Mouse (Mus musculus): ENCODE measurements at regions not wholly inside any gene's neighbourhood (a gene's known extent, or its start where the extent isn't known, plus 50 kb on each side); places are given as distances from the start of the nearest gene placed in this dataset.

- Histone ChIP-seq H3K9me3 (ENCODE audit: low read depth, low read length) (no peaks in the 10 kb centered on the region), H3K27me3 (ENCODE audit: insufficient read depth, low read length) (no peaks in the 10 kb centered on the region), H3K4me1 (ENCODE audit: insufficient read depth) (no peaks in the 10 kb centered on the region), H3K9ac (no peak overlapping the region), H3K36me3 (ENCODE audit: insufficient read depth) (no peaks in the 10 kb centered on the region), H3K4me2 (no peak overlapping the region), H3K4me3 (ENCODE audit: low read depth, low read length) (no peak overlapping the region), H3K27ac (ENCODE audit: low read depth) (no peak overlapping the region)
- no peak for ATAC-seq (ENCODE audit: insufficient read depth)
- no peak for DNase-seq
- TF ChIP-seq CTCF (IDR thresholded peaks at IDR 0.05; ENCODE audit: low read depth) = no peak
- WGBS = 66% methylated on average over 2 of the region's 2 CpGs
Measured at GRCm38 (mm10) chr10:54448352-54449043, 372.1 kb upstream of the Man1a start.

- 19% methylated on average over 5 of the region's 5 CpGs for WGBS
- TF ChIP-seq CTCF (IDR thresholded peaks at IDR 0.05; ENCODE audit: low read depth) = no peak
Measured at GRCm38 (mm10) chr10:54403223-54403926, 327.0 kb upstream of the Man1a start.

GRCm38 (mm10) chr10:54383751-54384150 lies 307.3 kb upstream of the Man1a start:
- no peak for ATAC-seq (ENCODE audit: insufficient read depth)
- WGBS = 74% methylated on average over 2 of the region's 2 CpGs
- no peak for TF ChIP-seq CTCF (IDR thresholded peaks at IDR 0.05; ENCODE audit: low read depth)
- no peak overlapping the region for H3K4me2 ChIP-seq
- H3K4me1 ChIP-seq (ENCODE audit: insufficient read depth) = no peaks in the 10 kb centered on the region
- H3K9ac ChIP-seq = no peak overlapping the region
- no peaks in the 10 kb centered on the region for H3K36me3 ChIP-seq (ENCODE audit: insufficient read depth)
- DNase-seq = no peak
- H3K27ac ChIP-seq (ENCODE audit: low read depth) = no peak overlapping the region
- H3K9me3 ChIP-seq (ENCODE audit: low read depth, low read length) = no peaks in the 10 kb centered on the region
- H3K4me3 ChIP-seq (ENCODE audit: low read depth, low read length) = no peak overlapping the region
- H3K27me3 ChIP-seq (ENCODE audit: insufficient read depth, low read length) = no peaks in the 10 kb centered on the region

More at GRCm38 (mm10) chr10:54403223-54403926, 327.0 kb upstream of the Man1a start:
- H3K4me2 ChIP-seq = no peak overlapping the region
- no peaks in the 10 kb centered on the region for H3K4me1 ChIP-seq (ENCODE audit: insufficient read depth)
- H3K9ac ChIP-seq = no peak overlapping the region
- no peaks in the 10 kb centered on the region for H3K27me3 ChIP-seq (ENCODE audit: insufficient read depth, low read length)
- H3K9me3 ChIP-seq (ENCODE audit: low read depth, low read length) = no peaks in the 10 kb centered on the region
- no peaks in the 10 kb centered on the region for H3K36me3 ChIP-seq (ENCODE audit: insufficient read depth)
- H3K27ac ChIP-seq (ENCODE audit: low read depth) = no peak overlapping the region
- H3K4me3 ChIP-seq (ENCODE audit: low read depth, low read length) = no peak overlapping the region
- DNase-seq (peak; percentile 70), ATAC-seq (ENCODE audit: insufficient read depth) (peak; percentile 88)

- Histone ChIP-seq H3K4me3 (ENCODE audit: low read depth, low read length) (no peak overlapping the region), H3K4me2 (no peak overlapping the region), H3K9ac (no peak overlapping the region), H3K4me1 (ENCODE audit: insufficient read depth) (no peaks in the 10 kb centered on the region), H3K27me3 (ENCODE audit: insufficient read depth, low read length) (no peaks in the 10 kb centered on the region), H3K9me3 (ENCODE audit: low read depth, low read length) (no peaks in the 10 kb centered on the region), H3K36me3 (ENCODE audit: insufficient read depth) (no peaks in the 10 kb centered on the region), H3K27ac (ENCODE audit: low read depth) (no peak overlapping the region)
- DNase-seq (no peak), ATAC-seq (ENCODE audit: insufficient read depth) (no peak)
- TF ChIP-seq CTCF (IDR thresholded peaks at IDR 0.05; ENCODE audit: low read depth) = no peak
- 82% methylated on average over 2 of the region's 2 CpGs for WGBS
Measured at GRCm38 (mm10) chr10:54381530-54381929, 305.1 kb upstream of the Man1a start.

- Histone ChIP-seq H3K36me3 (ENCODE audit: insufficient read depth) (no peaks in the 10 kb centered on the region), H3K4me2 (no peak overlapping the region), H3K4me3 (ENCODE audit: low read depth, low read length) (no peak overlapping the region), H3K9me3 (ENCODE audit: low read depth, low read length) (no peaks in the 10 kb centered on the region), H3K27ac (ENCODE audit: low read depth) (no peak overlapping the region), H3K27me3 (ENCODE audit: insufficient read depth, low read length) (no peaks in the 10 kb centered on the region), H3K4me1 (ENCODE audit: insufficient read depth) (no peaks in the 10 kb centered on the region), H3K9ac (no peak overlapping the region)
- DNase-seq (no peak), ATAC-seq (ENCODE audit: insufficient read depth) (no peak)
- no peak for TF ChIP-seq CTCF (IDR thresholded peaks at IDR 0.05; ENCODE audit: low read depth)
- WGBS = 84% methylated on average over 3 of the region's 3 CpGs
Measured at GRCm38 (mm10) chr10:54369158-54369557, 292.7 kb upstream of the Man1a start.

GRCm38 (mm10) chr10:54365315-54365714 lies 288.9 kb upstream of the Man1a start:
- DNase-seq (peak; percentile 11), ATAC-seq (ENCODE audit: insufficient read depth) (no peak)
- TF ChIP-seq CTCF (IDR thresholded peaks at IDR 0.05; ENCODE audit: low read depth) = no peak
- WGBS = 52% methylated on average over 4 of the region's 4 CpGs
- Histone ChIP-seq H3K4me2 (no peak overlapping the region), H3K27me3 (ENCODE audit: insufficient read depth, low read length) (no peaks in the 10 kb centered on the region), H3K27ac (ENCODE audit: low read depth) (no peak overlapping the region), H3K9ac (no peak overlapping the region), H3K4me3 (ENCODE audit: low read depth, low read length) (no peak overlapping the region), H3K4me1 (ENCODE audit: insufficient read depth) (no peaks in the 10 kb centered on the region), H3K36me3 (ENCODE audit: insufficient read depth) (no peaks in the 10 kb centered on the region), H3K9me3 (ENCODE audit: low read depth, low read length) (no peaks in the 10 kb centered on the region)

- 83% methylated on average over 4 of the region's 4 CpGs for WGBS
- TF ChIP-seq CTCF (IDR thresholded peaks at IDR 0.05; ENCODE audit: low read depth) = no peak
- H3K4me1 ChIP-seq (ENCODE audit: insufficient read depth) = no peaks in the 10 kb centered on the region
- no peaks in the 10 kb centered on the region for H3K36me3 ChIP-seq (ENCODE audit: insufficient read depth)
- no peak overlapping the region for H3K9ac ChIP-seq
- no peaks in the 10 kb centered on the region for H3K9me3 ChIP-seq (ENCODE audit: low read depth, low read length)
- no peak overlapping the region for H3K27ac ChIP-seq (ENCODE audit: low read depth)
- DNase-seq = no peak
- H3K4me3 ChIP-seq (ENCODE audit: low read depth, low read length) = no peak overlapping the region
- H3K27me3 ChIP-seq (ENCODE audit: insufficient read depth, low read length) = no peaks in the 10 kb centered on the region
- no peak for ATAC-seq (ENCODE audit: insufficient read depth)
- no peak overlapping the region for H3K4me2 ChIP-seq
Measured at GRCm38 (mm10) chr10:54337234-54337633, 260.8 kb upstream of the Man1a start.
